Mouse (Mus musculus) bone marrow macrophage, adult 2 months (primary cell): ENCODE measurements around the gene Mycbp. TPM values are rescaled to one million over a fixed set of nuclear protein-coding genes. Genes with fewer than 3 reads are reported as not detected.
A peak's percentile ranks its signal among the peaks of the same experiment; 100 is the strongest.
"Not testable (repeated sequence)": the region's sequence is repeated elsewhere in the genome, so short reads cannot be mapped to it uniquely, and the experiment has no call there.

ENCODE experiments used
- H3K27ac ChIP-seq: 2 replicates; pipeline ENCODE4 v1.5.1; 2012; ENCODE audit warnings: low read depth, low read length; ENCODE audit not compliant: insufficient read depth
- H3K4me1 ChIP-seq: 2 replicates; pipeline ENCODE4 v1.6.1; 2012; ENCODE audit warnings: low read length; ENCODE audit not compliant: control insufficient read depth, insufficient read depth
- H3K4me3 ChIP-seq: 2 replicates; pipeline ENCODE4 v1.5.1; 2012; ENCODE audit warnings: mild to moderate bottlenecking, low read length, moderate library complexity; ENCODE audit not compliant: insufficient read depth
- CTCF ChIP-seq: IDR thresholded peaks from 2 replicates; pipeline ENCODE4 v1.5.1; 2012; ENCODE audit warnings: low read depth, mild to moderate bottlenecking, low read length, moderate library complexity
- POLR2A ChIP-seq: IDR thresholded peaks from 2 replicates; pipeline ENCODE4 v1.6.1; 2012; ENCODE audit warnings: mild to moderate bottlenecking, low read depth, low read length, borderline replicate concordance
- polyA plus RNA-seq: library from polyadenylated mRNA; stranded (reverse); fragments of >200 nt; gene quantifications from 2 replicates; pipeline ENCODE4 v1.2.4, GENCODE M21; 2012; ENCODE audit not compliant: missing spikeins, insufficient read depth, insufficient read length

Mycbp gene
- polyA plus RNA-seq, 1 experiment: 21.1 TPM

DNA sequence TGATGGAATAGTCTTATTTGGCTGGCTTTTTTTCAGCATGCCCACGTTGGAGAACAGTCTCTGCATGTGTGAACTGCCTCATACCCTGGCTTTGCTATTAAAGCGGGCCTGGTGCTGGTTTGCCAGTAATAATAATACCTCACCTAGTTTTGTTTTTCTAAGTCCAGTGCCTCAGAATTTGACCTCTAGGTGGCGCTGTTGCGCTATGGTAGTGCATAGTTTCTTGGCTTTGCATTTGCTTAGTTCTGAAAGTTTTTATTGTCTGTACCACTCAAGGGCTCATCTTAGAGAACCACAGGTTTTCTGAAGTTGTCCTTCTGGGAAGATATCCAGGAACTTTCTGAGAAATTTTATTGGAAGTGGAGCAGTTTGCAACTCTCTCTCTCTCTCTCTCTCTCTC is 35.2 kb downstream of the Mycbp start:
- Histone ChIP-seq H3K27ac (no peak overlapping the region), H3K4me3 (no peak overlapping the region), H3K4me1 (peaks cover 9% of the 10 kb centered on the region; the same call in 1 of the 2 replicates)
- no peak for TF ChIP-seq POLR2A
- no peak for TF ChIP-seq CTCF

DNA sequence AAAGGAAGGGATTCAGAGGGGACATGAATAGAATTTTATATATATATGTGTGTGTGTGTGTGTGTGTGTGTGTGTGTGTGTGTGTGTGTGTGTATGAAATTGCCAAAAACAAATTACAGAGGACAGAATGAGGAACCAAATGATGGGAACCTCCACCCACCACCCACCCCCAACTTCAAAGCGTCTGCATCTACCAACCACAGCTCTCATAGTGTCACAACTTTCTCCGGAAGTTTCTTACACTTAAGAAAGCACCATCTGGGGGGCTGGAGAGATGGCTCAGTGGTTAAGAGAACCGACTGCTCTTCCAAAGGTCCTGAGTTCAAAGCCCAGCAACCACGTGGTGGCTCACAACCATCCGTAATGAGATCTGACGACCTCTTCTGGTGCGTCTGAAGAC is 36.2 kb downstream of the Mycbp start:
- not testable (repeated sequence) for H3K27ac ChIP-seq, H3K4me3 ChIP-seq, H3K4me1 ChIP-seq

DNA sequence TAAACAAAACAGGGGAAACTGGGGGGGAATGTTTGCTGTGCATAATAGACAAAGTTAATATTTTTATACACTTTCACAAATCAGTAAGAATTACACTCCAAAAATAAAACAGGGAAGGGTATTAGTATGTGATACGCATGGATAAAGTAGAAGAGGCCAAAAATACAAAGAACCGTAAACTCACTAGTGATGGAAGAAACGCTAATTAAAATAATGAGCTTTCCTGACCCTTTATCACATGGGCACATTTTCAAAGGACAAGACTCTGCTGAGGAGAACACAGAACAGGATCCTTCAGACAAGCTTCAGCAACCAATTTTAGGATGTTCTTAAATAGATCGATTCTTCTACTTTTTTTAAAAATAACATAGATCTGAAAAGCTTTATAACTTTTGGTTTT is 42.1 kb downstream of the Mycbp start:
- peaks cover 14% of the 10 kb centered on the region for H3K4me1 ChIP-seq
- H3K4me3 ChIP-seq: no peak overlapping the region
- TF ChIP-seq CTCF: no peak
- TF ChIP-seq POLR2A: no peak
- no peak overlapping the region for H3K27ac ChIP-seq

DNA sequence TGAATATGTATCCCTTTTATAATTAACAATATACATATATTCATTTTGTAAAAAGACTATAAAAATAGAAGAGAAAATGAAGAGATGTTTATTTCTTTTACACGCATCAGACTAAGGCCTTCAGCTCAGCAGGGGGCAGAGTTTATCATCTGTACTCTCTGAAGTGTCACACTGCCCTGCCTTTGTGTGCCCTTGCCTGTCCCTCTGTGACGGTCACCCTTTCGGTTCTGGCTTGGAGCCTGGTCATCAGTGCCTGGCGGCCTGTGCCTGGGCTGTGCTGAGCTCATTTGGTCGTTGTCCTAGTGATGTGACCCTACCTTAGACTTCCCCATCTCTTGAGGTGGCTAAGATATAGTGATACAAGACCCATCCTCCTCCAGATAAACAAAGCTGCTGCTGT is 42.5 kb downstream of the Mycbp start:
- H3K4me1 ChIP-seq: peaks cover 12% of the 10 kb centered on the region
- no peak overlapping the region for H3K4me3 ChIP-seq
- TF ChIP-seq CTCF: no peak
- no peak for TF ChIP-seq POLR2A
- H3K27ac ChIP-seq: no peak overlapping the region

DNA sequence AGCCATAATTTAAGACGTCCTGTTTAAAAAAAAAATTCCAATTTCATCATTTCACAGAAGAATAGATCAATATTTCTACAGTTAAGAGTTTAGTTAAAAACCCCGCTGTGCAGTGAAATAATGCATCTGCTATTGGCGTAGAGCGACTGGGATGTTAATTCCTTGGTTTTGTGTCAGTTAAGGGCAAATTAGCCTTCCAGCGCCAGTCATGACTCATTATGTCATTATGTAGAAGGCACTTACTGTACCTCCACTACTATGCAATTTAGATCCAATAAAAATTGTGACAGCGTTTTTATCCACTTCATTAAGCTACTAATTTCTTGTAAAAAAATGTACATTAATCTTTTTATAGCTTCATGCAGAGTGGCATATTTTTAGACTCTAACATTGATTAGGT is 44.3 kb downstream of the Mycbp start:
- H3K4me3 ChIP-seq: no peak overlapping the region
- H3K27ac ChIP-seq: no peak overlapping the region
- peaks cover 15% of the 10 kb centered on the region for H3K4me1 ChIP-seq
- TF ChIP-seq POLR2A (no peak), CTCF (no peak)

DNA sequence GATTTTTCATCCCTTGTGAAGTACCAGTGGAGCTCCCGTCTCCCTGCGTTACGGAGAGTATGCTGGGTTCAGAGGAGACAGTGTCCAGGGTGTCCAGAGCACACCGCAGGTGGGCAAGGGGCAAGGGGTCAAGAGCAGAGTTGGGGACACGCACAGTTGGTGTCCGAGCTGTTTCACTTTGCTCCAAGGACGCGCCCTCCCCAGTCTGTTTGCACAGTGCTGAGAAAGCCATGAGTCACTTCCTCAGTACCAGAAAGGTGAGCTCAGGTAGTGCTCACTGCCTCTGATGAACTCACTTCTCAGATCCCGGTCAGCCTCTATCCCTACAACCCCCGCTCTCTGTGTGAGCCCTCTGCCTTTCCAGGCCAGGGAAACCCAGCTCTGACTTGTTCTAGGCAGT is 45.0 kb downstream of the Mycbp start:
- TF ChIP-seq POLR2A (no peak), CTCF (no peak)
- Histone ChIP-seq H3K4me3 (no peak overlapping the region), H3K4me1 (peaks cover 15% of the 10 kb centered on the region), H3K27ac (no peak overlapping the region)

DNA sequence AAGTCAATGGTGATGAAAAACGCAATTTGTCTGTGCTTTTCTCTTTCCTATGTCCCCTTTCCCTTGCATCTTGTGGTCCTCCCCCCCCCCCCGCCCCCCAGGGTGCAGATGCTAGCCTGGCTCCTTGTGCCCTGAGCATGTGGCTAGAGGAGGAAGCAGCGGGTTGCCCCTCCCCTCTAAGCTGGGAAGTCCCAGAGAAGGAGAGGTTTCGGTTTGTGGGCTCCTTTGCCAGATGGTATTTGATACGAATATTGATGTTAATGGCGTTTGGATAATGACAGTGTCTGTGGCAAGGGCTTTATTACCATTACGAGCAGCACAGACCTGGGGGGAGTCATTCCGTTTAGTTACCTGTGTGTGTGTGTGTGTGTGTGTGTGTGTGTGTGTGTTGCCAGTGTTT is 47.4 kb downstream of the Mycbp start:
- H3K4me3 ChIP-seq: peak overlapping the region; percentile 52
- no peak for TF ChIP-seq CTCF
- no peak for TF ChIP-seq POLR2A

DNA sequence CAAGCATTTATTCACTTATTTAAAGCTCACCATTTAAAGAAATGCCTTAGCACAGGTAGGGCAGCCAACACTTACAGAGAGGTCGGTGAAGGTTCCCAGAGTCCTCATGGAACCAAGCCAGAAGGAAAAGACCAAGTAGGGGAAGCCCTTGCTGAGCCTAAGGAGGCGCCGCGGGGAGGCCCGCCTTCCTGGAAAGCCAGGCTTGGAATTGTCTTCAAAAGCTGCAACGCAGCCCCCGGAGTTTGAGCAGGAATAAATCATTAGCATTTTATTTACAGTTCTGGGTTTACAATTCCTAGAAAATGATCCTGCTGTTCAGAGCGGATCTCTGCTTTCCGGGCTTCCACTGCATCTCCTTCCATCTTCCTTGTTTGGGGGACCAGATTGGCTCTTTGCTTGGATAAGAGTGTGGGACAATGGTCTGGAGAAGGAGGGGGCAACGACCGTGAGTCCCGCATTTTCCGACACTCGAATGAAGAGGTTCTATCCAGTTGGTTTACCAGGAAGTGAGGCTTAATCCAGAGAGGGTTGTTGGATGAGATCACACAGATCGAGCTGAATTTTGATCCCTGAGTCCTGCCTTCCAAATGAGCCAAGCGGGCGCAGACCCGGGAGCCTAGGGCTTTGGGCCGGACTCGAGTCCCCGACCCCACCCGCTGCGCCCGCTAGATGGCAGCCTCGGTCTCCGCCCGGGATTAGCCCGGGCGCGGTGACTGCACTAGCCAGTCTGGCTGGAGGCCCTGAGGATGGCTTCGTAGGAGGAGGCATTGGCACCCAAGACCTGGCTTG is 52.3 kb downstream of the Mycbp start:
- TF ChIP-seq POLR2A: peak; percentile 10; the same call in 1 of the 2 replicates
- peak; percentile 61 for TF ChIP-seq CTCF
- Histone ChIP-seq H3K27ac (no peak overlapping the region), H3K4me3 (no peak overlapping the region), H3K4me1 (peaks cover 4% of the 10 kb centered on the region)

More for the DNA sequence above, 47.4 kb downstream of the Mycbp start:
- Histone ChIP-seq H3K4me1 (peaks cover 15% of the 10 kb centered on the region), H3K27ac (peak overlapping the region; percentile 88)

DNA sequence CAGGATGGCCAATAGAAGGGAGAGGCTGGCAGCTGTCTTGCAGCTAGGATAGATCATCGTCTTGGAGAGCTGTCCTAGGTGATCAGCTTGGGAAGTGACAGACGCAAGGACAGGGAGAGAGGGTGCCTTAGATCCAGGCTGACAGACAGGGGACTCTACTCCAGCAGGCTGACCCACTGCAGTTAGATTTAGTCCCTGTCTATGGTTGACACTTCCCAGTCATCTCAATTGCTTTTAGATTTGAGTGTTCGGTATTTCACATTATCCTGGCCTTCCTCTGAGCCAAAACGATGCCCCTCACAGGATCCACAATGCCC is 52.8 kb downstream of the Mycbp start:
- TF ChIP-seq CTCF: no peak
- no peak for TF ChIP-seq POLR2A
- peaks cover 4% of the 10 kb centered on the region for H3K4me1 ChIP-seq
- H3K27ac ChIP-seq: no peak overlapping the region
- H3K4me3 ChIP-seq: no peak overlapping the region

DNA sequence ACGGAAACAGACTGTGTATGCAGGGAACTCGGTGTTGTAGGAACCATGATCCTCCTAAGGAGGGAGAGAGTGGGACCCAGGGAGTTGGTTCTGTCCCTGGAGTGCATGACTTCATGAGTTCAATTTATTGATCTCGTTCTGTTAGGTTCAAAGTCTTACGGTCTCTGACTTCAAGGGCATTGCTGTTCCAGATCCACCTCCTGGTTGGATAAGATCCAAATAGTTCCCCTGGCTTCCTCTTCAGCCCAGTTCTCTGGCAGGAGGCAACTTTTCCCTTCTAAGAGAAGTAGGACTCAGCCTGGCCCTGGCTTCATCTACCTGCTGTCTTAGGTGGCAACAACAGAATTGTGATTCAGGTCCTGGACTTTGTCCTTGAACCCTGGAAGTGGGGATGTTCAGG is 53.3 kb downstream of the Mycbp start:
- H3K27ac ChIP-seq: no peak overlapping the region
- TF ChIP-seq CTCF: no peak
- TF ChIP-seq POLR2A: no peak
- H3K4me3 ChIP-seq: no peak overlapping the region
- peaks cover 5% of the 10 kb centered on the region for H3K4me1 ChIP-seq

DNA sequence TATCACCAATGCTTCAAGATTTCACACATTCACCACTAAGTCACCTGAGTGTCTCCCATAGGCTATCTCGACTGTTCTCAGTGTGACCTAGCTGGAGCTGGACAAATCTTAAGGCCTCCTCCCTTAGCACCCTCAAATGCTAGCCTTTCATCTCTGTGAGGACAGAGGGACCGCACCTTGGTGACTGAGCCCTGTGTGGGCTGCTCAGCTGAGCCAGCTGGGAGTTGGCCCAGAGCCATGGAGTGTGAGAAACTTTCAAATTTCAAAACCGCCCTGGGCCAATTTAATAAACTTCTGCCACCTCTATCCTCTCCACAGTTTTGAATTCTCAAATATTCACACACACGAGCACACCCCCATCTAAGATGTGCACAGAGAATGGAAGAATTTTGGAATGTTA is 56.3 kb downstream of the Mycbp start:
- Histone ChIP-seq H3K4me3 (no peak overlapping the region), H3K27ac (no peak overlapping the region), H3K4me1 (peaks cover 8% of the 10 kb centered on the region)
- TF ChIP-seq CTCF (no peak), POLR2A (no peak)

Other genes with a start within 250 kb of the Mycbp start
- 176 and 182 TPM in 2 replicates for gene Macf1, start 220.5 kb upstream of the Mycbp start, polyA plus RNA-seq
- gene Ndufs5, start 186.6 kb upstream of the Mycbp start, polyA plus RNA-seq: 110 and 121 TPM in 2 replicates
- 47.4 and 56.1 TPM in 2 replicates for gene Akirin1, start 154.5 kb upstream of the Mycbp start, polyA plus RNA-seq
- gene Rhbdl2, start 117.0 kb upstream of the Mycbp start, polyA plus RNA-seq: not detected in 2 replicates
- gene 4933427I04Rik, start 45.2 kb upstream of the Mycbp start, polyA plus RNA-seq: not detected in 2 replicates
- 176 and 196 TPM in 2 replicates for gene Rragc, start 12.6 kb downstream of the Mycbp start, polyA plus RNA-seq
- gene 4930535I16Rik, start 13.2 kb downstream of the Mycbp start, polyA plus RNA-seq: not detected in 2 replicates